Mouse (Mus musculus): ENCODE measurements around the gene Zbtb17.

The Zbtb17 gene

DNA sequence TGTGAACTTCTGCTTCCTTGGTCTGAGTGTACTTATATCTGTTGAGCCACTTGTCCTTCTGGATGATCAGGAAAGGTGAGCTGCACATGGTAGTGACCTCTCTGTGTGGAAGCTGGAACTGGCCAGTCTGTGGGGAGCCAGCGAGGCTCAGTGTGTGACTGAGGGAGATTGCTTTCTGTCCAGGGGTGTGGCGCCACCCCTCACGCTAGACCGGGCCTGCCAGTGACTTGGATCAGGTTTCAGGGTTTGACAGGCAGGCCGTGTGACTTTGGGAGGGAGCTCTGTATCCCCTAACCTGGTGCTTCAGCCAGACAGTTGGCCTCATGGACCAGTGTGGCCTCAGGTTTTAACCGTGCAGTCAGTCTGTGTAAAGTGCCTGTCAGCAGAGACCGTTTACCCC is 13.8 kb downstream of the Zbtb17 start:
- DNase-seq (ENCODE audit: inconsistent ontology term): peak; percentile 39

GRCm38 (mm10) chr4:141458888-141459287 is 14.4 kb downstream of the Zbtb17 start:
- DNase-seq (ENCODE audit: inconsistent ontology term): no peak

GRCm38 (mm10) chr4:141459766-141460165 is 15.3 kb downstream of the Zbtb17 start:
- no peak for DNase-seq (ENCODE audit: inconsistent ontology term)

GRCm38 (mm10) chr4:141460481-141460880 is 16.0 kb downstream of the Zbtb17 start:
- DNase-seq (ENCODE audit: inconsistent ontology term): no peak

GRCm38 (mm10) chr4:141461088-141461487 is 16.6 kb downstream of the Zbtb17 start:
- peak; percentile 66 for DNase-seq (ENCODE audit: inconsistent ontology term)

- DNase-seq (ENCODE audit: inconsistent ontology term): no peak
Measured at GRCm38 (mm10) chr4:141461576-141461975, 17.1 kb downstream of the Zbtb17 start.

DNA sequence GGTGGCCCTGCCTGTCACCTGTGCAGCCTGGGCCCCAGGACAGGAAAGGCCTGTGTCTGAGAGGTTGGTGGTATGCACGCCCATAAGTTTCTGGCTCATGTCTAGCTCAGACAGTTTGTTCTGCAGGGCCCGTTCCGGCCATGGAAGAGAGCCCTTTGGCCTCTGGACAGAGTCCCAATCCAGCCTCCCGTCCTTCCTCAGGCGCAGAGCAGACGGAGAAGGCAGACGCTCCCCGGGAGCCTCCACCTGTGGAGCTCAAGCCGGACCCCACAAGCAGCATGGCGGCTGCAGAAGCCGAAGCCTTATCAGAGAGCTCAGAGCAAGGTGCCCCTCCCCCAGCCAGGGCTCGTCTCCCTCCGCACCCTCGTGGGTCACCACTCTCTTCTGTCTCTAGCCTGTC is 19.0 kb downstream of the Zbtb17 start:
- no peak for DNase-seq (ENCODE audit: inconsistent ontology term)

DNA sequence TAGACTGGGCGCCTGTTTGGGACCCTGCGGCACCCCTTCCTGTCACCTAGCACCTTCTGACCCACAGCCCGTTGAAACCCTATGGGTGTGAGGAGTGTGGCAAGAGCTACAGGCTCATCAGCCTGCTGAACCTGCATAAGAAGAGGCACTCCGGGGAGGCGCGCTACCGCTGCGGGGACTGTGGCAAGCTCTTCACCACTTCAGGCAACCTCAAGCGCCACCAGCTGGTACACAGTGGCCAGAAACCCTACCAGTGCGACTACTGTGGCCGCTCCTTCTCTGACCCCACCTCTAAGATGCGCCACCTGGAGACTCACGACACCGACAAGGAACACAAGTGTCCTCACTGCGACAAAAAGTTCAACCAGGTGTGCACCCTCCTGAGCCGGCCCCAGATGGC is 20.3 kb downstream of the Zbtb17 start:
- no peak for DNase-seq (ENCODE audit: inconsistent ontology term)

DNA sequence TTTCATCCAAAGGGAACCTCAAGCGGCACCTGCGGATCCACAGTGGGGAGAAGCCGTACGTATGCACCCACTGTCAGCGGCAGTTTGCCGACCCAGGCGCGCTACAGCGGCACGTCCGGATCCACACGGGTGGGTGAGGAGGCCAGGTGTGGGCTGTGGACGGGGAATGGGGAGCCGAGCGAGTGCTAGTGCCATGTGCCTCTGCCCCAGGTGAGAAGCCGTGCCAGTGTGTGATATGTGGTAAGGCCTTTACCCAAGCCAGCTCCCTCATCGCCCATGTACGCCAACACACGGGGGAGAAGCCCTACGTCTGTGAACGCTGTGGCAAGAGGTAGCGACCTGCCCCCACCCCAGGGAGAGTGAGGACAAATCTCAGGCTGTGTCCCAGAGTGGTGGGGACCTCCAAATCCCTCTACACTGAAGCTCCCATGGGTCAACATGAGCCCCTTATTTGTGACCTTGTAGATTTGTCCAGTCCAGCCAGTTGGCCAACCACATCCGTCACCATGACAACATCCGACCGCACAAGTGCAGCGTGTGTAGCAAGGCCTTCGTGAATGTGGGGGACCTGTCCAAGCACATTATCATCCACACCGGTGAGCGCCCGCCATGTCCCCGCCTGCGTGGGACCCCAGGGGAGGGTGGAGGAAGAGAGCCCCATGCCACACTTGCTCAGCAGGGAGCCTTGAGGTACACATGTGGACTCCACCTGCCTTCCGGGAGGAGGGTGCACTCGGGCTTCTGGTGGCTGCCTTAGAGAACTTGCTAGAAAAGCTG is 21.2 kb downstream of the Zbtb17 start:
- DNase-seq (ENCODE audit: inconsistent ontology term): peak; percentile 61

- no peak for DNase-seq (ENCODE audit: inconsistent ontology term)
Measured at GRCm38 (mm10) chr4:141466289-141466795, 21.9 kb downstream of the Zbtb17 start.

- no peak for DNase-seq (ENCODE audit: inconsistent ontology term)
Measured at GRCm38 (mm10) chr4:141466844-141467580, 22.6 kb downstream of the Zbtb17 start.

GRCm38 (mm10) chr4:141467581-141467927 is 23.1 kb downstream of the Zbtb17 start:
- DNase-seq (ENCODE audit: inconsistent ontology term): no peak

DNA sequence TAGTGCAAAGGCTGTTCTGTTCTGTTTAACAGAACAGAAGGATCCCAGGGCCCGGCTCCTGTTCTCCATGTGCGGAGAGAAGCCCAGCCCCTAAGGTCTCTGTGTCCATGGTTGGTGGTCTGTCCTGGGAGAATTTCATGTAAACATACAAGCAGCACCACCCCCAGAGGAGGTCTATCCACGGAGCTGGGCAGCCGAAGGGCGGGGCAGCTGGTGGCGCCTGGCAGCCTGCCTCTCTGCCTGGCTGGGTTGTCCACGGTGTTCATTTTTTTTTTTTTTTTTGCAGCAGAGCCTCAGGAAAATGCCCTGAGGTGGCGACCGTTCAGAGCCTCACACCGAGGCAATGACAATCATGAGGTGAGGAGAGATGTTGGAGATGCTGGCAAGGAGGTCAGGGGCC is 24.1 kb downstream of the Zbtb17 start:
- DNase-seq (ENCODE audit: inconsistent ontology term): no peak

DNA sequence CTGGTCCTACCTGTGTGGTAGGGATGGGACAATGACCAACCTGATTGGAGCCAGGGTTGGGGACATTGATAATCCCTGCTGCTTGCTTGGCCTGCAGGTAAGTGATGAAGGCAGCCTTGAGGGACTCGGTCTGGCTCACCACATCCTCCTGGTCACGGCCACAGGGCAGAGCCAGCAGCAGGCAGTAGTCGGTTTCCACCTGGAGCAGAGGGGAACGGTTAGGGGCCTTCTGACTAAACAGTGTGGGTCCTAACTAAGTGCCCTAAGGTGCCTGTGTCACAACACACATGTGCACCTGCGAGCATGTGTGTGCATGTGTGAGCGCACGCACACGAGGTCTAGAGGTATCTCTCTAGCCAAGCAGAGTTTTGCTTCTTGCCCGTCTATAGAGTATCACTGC is 24.9 kb downstream of the Zbtb17 start:
- no peak for DNase-seq (ENCODE audit: inconsistent ontology term)

DNA sequence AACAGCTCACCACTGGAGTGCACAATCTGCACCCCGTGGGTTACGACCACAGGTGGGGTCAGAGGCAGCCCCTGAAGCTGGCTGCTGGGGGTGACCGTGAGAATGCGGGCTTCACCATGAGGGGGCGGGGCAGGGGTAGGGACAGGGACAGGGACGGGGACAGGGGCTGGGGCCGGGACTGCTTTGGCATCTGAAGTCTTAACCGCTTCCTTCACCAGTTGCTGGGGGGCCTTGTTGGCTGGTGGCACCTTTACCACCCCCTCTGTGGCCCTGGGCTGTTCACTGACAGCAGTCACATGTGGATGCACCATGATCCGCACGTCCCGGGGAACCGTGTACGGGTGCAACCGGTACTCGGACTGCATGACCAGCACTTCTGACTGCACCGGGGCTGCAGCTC is 27.0 kb downstream of the Zbtb17 start:
- no peak for DNase-seq (ENCODE audit: inconsistent ontology term)

DNA sequence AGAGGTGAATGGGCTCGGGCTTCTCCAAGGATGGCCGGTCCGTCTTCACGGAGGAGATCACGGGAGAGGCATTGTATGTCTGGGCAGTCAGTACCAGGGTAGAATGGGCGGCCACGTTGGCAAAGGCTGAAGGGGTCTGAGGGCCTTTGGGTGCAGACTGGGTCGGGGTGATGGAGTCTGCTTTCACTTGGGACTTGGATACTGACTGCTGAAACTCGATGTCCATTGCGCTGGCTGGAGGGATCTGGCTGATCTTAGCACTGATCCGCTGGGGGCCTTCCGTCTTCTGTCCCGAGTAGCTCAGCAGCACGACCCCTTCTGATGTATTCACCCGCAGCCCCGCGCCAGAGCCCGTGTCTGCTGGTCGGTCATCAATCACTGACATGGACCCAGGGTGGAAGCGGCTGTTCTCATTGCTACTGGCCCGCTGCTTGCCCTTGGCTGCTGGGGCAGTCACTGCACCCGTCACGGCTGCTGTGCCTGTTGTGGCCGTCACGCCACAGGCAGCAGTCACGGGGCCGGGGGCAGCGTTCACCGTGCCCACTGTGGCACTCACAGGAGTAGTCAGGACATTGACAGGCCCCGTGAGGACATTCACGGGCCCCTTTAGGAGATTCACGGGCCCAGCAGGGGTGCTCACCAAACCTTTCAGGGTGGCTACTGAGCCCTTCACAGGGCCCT is 28.3 kb downstream of the Zbtb17 start:
- DNase-seq (ENCODE audit: inconsistent ontology term): no peak

DNA sequence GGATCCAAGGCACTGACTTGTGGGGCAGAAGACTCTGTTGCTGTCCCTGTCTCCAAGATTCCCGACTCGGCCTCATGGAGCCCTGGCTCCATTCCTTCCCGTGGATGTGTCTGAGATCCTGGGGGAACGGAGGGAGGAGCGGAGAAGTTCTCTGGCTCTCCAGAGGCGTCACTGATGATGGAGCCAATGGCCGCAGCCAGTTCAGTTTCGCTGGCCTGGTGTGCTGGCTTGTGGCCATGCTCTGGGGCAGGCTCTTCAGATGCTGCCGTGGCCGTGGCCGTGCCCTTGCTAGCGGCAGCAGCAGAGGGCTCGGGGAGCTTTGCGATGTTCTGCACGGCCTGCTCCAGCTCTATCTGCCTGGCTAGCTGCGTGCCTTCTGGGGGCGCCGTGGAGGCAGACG is 30.0 kb downstream of the Zbtb17 start:
- no peak for DNase-seq (ENCODE audit: inconsistent ontology term)

DNA sequence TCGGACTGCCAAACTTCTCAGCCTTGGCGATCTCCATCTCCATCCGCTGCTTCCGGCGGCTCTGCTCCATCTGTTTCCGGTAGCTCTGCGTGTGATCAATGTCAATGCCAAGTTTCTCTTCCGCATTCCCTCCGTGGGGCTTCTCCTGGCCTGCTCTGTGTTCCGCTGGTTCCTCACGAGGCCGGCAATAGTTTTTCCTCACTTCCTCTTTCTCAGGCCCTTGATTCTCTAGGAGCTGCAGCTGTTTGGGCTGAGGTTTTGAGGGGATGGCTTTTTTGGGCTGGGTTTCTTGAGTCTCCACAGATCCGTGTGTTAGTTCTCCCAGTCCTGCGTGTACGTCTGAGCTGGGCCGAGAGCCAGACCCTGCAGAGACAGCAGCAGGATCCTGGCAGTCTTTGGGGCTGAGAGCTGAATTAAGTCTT is 33.2 kb downstream of the Zbtb17 start:
- DNase-seq (ENCODE audit: inconsistent ontology term): peak; percentile 51

- no peak for DNase-seq (ENCODE audit: inconsistent ontology term)
Measured at GRCm38 (mm10) chr4:141478225-141478624, 33.8 kb downstream of the Zbtb17 start.

GRCm38 (mm10) chr4:141478794-141479193 is 34.3 kb downstream of the Zbtb17 start:
- no peak for DNase-seq (ENCODE audit: inconsistent ontology term)

GRCm38 (mm10) chr4:141479411-141479810 is 35.0 kb downstream of the Zbtb17 start:
- DNase-seq (ENCODE audit: inconsistent ontology term): no peak

GRCm38 (mm10) chr4:141484071-141484470 is 39.6 kb downstream of the Zbtb17 start:
- no peak for DNase-seq (ENCODE audit: inconsistent ontology term)

DNA sequence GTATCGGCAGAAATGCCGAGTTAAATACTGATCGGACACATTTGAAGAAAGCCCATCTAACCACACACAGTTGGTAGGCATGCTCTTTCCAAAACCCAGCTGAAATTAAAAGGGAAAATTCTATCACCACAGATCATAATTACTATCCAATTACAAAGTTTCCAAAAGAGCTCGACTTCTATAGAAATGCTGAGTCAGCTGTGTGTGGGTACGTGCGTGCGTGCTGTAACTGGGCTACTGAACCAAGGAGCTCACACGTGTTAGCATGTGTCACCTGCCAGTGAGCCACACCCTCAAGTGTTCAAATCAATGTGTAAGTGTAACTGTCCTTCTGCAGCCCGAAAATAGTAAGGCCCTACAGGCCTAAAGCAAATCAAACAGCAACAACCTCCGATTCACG is 43.1 kb downstream of the Zbtb17 start:
- no peak for DNase-seq (ENCODE audit: inconsistent ontology term)

All from Muller cell, postnatal 12 days (primary cell).